Mouse (Mus musculus) MEL (cell line): Measurements from ENCODE around the gene Dop1a. TPM values are rescaled to one million over a fixed set of nuclear protein-coding genes. Genes with fewer than 3 reads are reported as not detected.

Experiments used
- DNase-seq: peaks from one replicate; pipeline ENCODE4 v3.0.0; 2011; ENCODE audit warnings: low read depth, low spot score
- H3K27ac ChIP-seq: 2 replicates; pipeline ENCODE4 v1.5.1; 2012; ENCODE audit warnings: low read depth, mild to moderate bottlenecking, control low read depth, low read length, moderate library complexity; ENCODE audit not compliant: control insufficient read depth
- H3K27me3 ChIP-seq, 2 experiments: fragments of 150-350 bp in 1 of 2; sonication (generic) in 1 of 2; 2 replicates each; pipeline ENCODE4 v1.6.1; 2012; ENCODE audit warnings: low read length in 2 of 2, mild to moderate bottlenecking in 2 of 2, improper control_type of control experiment in 1 of 2, moderate library complexity in 1 of 2; ENCODE audit not compliant: insufficient read depth in 2 of 2, control insufficient read depth in 1 of 2
- H3K36me3 ChIP-seq, 2 experiments: 2 replicates each; pipeline ENCODE4 v1.6.1; 2012 to 2014; ENCODE audit warnings: low read length in 2 of 2, improper control_type of control experiment in 1 of 2, inconsistent platforms in 1 of 2, mild to moderate bottlenecking in 1 of 2; ENCODE audit not compliant: insufficient read depth in 2 of 2, control insufficient read depth in 1 of 2
- H3K4me1 ChIP-seq, 2 experiments: fragments of 150-350 bp in 1 of 2; sonication (generic) in 1 of 2; 2 replicates each; pipeline ENCODE4 v1.6.1; 2012; ENCODE audit warnings: low read length in 2 of 2, improper control_type of control experiment in 1 of 2, mild to moderate bottlenecking in 1 of 2; ENCODE audit not compliant: insufficient read depth in 2 of 2, control insufficient read depth in 1 of 2
- H3K4me3 ChIP-seq, 2 experiments: fragments of 150-350 bp in 1 of 2; sonication (generic) in 1 of 2; 2 replicates each; pipeline ENCODE4 v1.5.1; 2012; ENCODE audit warnings: low read depth in 2 of 2, low read length in 2 of 2, mild to moderate bottlenecking in 2 of 2, moderate library complexity in 2 of 2, control low read depth in 1 of 2, improper control_type of control experiment in 1 of 2; ENCODE audit not compliant: control insufficient read depth in 1 of 2, insufficient read depth in 1 of 2
- H3K79me2 ChIP-seq: 2 replicates; pipeline ENCODE4 v1.6.1; 2012; ENCODE audit warnings: mild to moderate bottlenecking, low read length, moderate library complexity; ENCODE audit not compliant: control insufficient read depth, poor library complexity, insufficient read depth
- H3K9ac ChIP-seq: 2 replicates; pipeline ENCODE4 v1.6.1; 2012; ENCODE audit warnings: low read depth, mild to moderate bottlenecking, control low read depth, low read length, moderate library complexity; ENCODE audit not compliant: control insufficient read depth, poor library complexity, severe bottlenecking
- H3K9me3 ChIP-seq: fragments of 150-350 bp; sonication (generic); replicated peaks from 2 replicates; pipeline ENCODE4 v1.6.1; 2012; ENCODE audit warnings: mild to moderate bottlenecking, low read length, improper control_type of control experiment, moderate library complexity; ENCODE audit not compliant: insufficient read depth
- BHLHE40 ChIP-seq: IDR thresholded peaks from 2 replicates; pipeline ENCODE4 v1.6.1; 2012; ENCODE audit warnings: low read depth, mild to moderate bottlenecking, inconsistent platforms, low read length, improper control_type of control experiment, borderline replicate concordance
- CHD1 ChIP-seq: IDR thresholded peaks from 2 replicates; pipeline ENCODE4 v1.6.1; 2012; ENCODE audit warnings: low read depth, mild to moderate bottlenecking, inconsistent platforms, low read length, improper control_type of control experiment
- CHD2 ChIP-seq: IDR thresholded peaks from 2 replicates; pipeline ENCODE4 v1.6.1; 2011; ENCODE audit warnings: low read length, improper control_type of control experiment
- E2F4 ChIP-seq: IDR thresholded peaks from 2 replicates; pipeline ENCODE4 v1.6.1; 2011; ENCODE audit warnings: low read depth, low read length, improper control_type of control experiment, borderline replicate concordance
- ELF1 ChIP-seq: IDR thresholded peaks from 2 replicates; pipeline ENCODE4 v1.6.1; 2014; ENCODE audit warnings: low read depth, mild to moderate bottlenecking, inconsistent platforms, low read length, improper control_type of control experiment, moderate library complexity
- EP300 ChIP-seq, 2 experiments: IDR thresholded peaks; 2 replicates each; pipeline ENCODE4 v1.6.1; 2011; ENCODE audit warnings: improper control_type of control experiment in 2 of 2, low read length in 2 of 2, low read depth in 1 of 2, mild to moderate bottlenecking in 1 of 2
- GATA1 ChIP-seq: IDR thresholded peaks from 2 replicates; pipeline ENCODE4 v1.6.1; 2011; ENCODE audit warnings: low read depth, low read length, improper control_type of control experiment
- KAT2A ChIP-seq: conservative IDR thresholded peaks from 2 replicates; pipeline ENCODE4 v1.6.1; 2012; ENCODE audit warnings: low read depth, low read length, improper control_type of control experiment, inconsistent platforms
- MAX ChIP-seq: IDR thresholded peaks from 2 replicates; pipeline ENCODE4 v1.6.1; 2011; ENCODE audit warnings: low read length, improper control_type of control experiment
- MAZ ChIP-seq: IDR thresholded peaks from 2 replicates; pipeline ENCODE4 v1.6.1; 2012; ENCODE audit warnings: low read depth, mild to moderate bottlenecking, inconsistent platforms, low read length, improper control_type of control experiment
- MEF2A ChIP-seq: IDR thresholded peaks from 2 replicates; pipeline ENCODE4 v1.6.1; 2014; ENCODE audit warnings: low read depth, mild to moderate bottlenecking, inconsistent platforms, low read length, improper control_type of control experiment; ENCODE audit not compliant: poor library complexity, insufficient replicate concordance, severe bottlenecking; ENCODE audit errors: extremely low read depth
- MXI1 ChIP-seq: IDR thresholded peaks from 2 replicates; pipeline ENCODE4 v1.6.1; 2011; ENCODE audit warnings: mild to moderate bottlenecking, low read depth, low read length, improper control_type of control experiment
- NRF1 ChIP-seq: IDR thresholded peaks from 2 replicates; pipeline ENCODE4 v1.6.1; 2014; ENCODE audit warnings: low read depth, mild to moderate bottlenecking, inconsistent platforms, low read length, improper control_type of control experiment, moderate library complexity; ENCODE audit not compliant: poor library complexity, insufficient read depth, severe bottlenecking
- POLR2AphosphoS2 ChIP-seq: IDR thresholded peaks from 2 replicates; pipeline ENCODE4 v1.6.1; 2011; ENCODE audit warnings: low read length, improper control_type of control experiment
- RCOR1 ChIP-seq: IDR thresholded peaks from 2 replicates; pipeline ENCODE4 v1.6.1; 2012; ENCODE audit warnings: low read depth, mild to moderate bottlenecking, inconsistent platforms, low read length, improper control_type of control experiment
- SIN3A ChIP-seq: IDR thresholded peaks from 2 replicates; pipeline ENCODE4 v1.6.1; 2012; ENCODE audit warnings: low read length, improper control_type of control experiment, inconsistent platforms
- SMC3 ChIP-seq: IDR thresholded peaks from 2 replicates; pipeline ENCODE4 v1.6.1; 2011; ENCODE audit warnings: low read depth, low read length, improper control_type of control experiment
- TAL1 ChIP-seq: IDR thresholded peaks from 2 replicates; pipeline ENCODE4 v1.6.1; 2012; ENCODE audit warnings: mild to moderate bottlenecking, inconsistent platforms, low read length, moderate library complexity, mixed read lengths
- TBP ChIP-seq: IDR thresholded peaks from 2 replicates; pipeline ENCODE4 v1.8.0; 2011; ENCODE audit warnings: low read depth, low read length, improper control_type of control experiment
- ZC3H11A ChIP-seq: IDR thresholded peaks from 2 replicates; pipeline ENCODE4 v1.6.1; 2012; ENCODE audit warnings: low read depth, mild to moderate bottlenecking, inconsistent platforms, low read length, improper control_type of control experiment
- ZKSCAN1 ChIP-seq: IDR thresholded peaks from 2 replicates; pipeline ENCODE4 v1.6.1; 2012; ENCODE audit warnings: low read depth, mild to moderate bottlenecking, inconsistent platforms, low read length, improper control_type of control experiment, moderate library complexity
- ZMIZ1 ChIP-seq: IDR thresholded peaks from 2 replicates; pipeline ENCODE4 v1.6.1; 2012; ENCODE audit warnings: low read depth, mild to moderate bottlenecking, inconsistent platforms, low read length, improper control_type of control experiment, moderate library complexity
- polyA plus RNA-seq, 2 experiments: library from polyadenylated mRNA; stranded (reverse) in 1 of 2; unstranded in 1 of 2; fragments of >175 nt in 1 of 2; fragments of >200 nt in 1 of 2; gene quantifications; 2 replicates each; pipeline versions ENCODE4 v1.2.1 to v1.2.4; 2012; ENCODE audit warnings: low replicate concordance in 2 of 2, low read depth in 1 of 2; ENCODE audit not compliant: insufficient read length in 2 of 2, insufficient read depth in 1 of 2, missing spikeins in 1 of 2
- total RNA-seq: library from RNA; depleted of rRNA; stranded (reverse); fragments of 300-350 nt; gene quantifications from 2 replicates; pipeline ENCODE4 v1.2.3, GENCODE M21; 2012

Dop1a gene
- total and polyA plus RNA-seq, 3 experiments = 15.0 to 16.8 TPM; not detected in 1

DNA sequence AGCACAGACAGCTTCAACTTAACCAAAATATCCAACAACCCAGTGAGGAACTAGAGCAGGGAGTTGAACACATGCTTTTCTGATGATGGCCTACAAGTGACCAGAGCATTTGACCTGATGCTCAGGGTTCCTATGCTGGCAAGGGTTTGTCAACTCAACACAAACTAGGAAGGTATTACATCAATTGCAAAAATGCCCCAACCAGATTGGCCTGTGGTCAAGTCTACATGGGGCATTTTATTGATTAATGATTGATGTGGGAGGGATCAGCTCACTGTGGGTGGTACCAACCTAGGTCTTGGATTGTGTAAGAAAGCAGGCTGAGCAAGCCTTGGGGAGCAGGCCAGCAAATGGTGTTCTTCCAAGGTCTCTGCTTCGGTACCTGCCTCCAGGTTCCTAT is 49.0 kb upstream of the Dop1a start:
- H3K4me3 ChIP-seq = no peak overlapping the region
- no peaks in the 10 kb centered on the region for H3K9me3 ChIP-seq
- H3K27me3 ChIP-seq = no peaks in the 10 kb centered on the region
- no peak overlapping the region for H3K27ac ChIP-seq
- no peaks in the 10 kb centered on the region for H3K79me2 ChIP-seq
- H3K4me1 ChIP-seq = no peaks in the 10 kb centered on the region
- no peaks in the 10 kb centered on the region for H3K36me3 ChIP-seq
- TF ChIP-seq ELF1 (no peak), BHLHE40 (no peak), CHD2 (no peak), SMC3 (no peak), TBP (no peak), E2F4 (no peak), SIN3A (no peak), RCOR1 (no peak), KAT2A (no peak), CHD1 (no peak), MAX (no peak)
- H3K9ac ChIP-seq = no peak overlapping the region
- DNase-seq = no peak

DNA sequence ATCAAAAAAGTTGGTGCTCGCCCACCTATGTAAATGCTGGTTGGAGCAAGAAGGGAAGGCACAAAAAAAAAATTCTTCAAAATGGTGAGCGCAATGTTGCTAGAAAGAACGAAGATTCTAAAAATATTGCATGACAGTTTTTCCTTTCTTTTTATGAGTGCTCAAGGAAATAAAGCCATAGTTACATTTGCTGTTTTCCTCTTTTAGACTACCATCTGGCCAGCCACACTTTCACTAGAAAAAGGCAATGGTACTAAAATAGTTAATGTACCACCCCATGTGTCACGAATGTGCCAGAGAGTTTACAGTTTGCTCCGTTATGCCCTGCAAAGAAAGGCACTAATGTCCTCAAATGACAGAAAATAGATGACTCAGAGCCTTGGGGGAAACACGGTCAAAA is 47.6 kb upstream of the Dop1a start:
- H3K4me3 ChIP-seq = no peak overlapping the region
- H3K27me3 ChIP-seq = no peaks in the 10 kb centered on the region
- H3K27ac ChIP-seq = no peak overlapping the region
- no peaks in the 10 kb centered on the region for H3K79me2 ChIP-seq
- no peak for TF ChIP-seq MAZ
- TF ChIP-seq ELF1 = no peak
- no peak for TF ChIP-seq MXI1
- no peaks in the 10 kb centered on the region for H3K4me1 ChIP-seq
- DNase-seq = no peak
- no peaks in the 10 kb centered on the region for H3K36me3 ChIP-seq
- no peak overlapping the region for H3K9ac ChIP-seq
- no peaks in the 10 kb centered on the region for H3K9me3 ChIP-seq

DNA sequence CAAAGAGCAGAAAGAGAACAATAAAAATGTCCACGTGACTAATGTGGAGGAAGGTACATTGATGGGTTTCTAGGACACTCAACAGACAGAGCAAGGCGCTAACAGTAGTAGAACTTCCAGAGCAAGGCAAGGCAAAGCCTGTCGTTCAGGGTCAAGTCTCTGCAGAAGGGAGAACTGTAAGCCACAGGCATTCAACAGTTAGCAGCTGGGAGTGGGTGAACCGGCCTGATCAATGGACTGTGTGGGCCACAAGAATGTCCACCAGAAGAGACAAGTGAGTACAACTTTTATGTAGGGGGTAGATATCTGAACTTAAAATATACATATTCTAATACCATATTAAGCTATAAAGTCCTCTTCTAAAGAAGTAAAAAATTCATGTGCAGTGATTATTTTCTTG is 43.6 kb upstream of the Dop1a start:
- no peaks in the 10 kb centered on the region for H3K4me1 ChIP-seq
- H3K4me3 ChIP-seq = no peak overlapping the region
- TF ChIP-seq NRF1 (no peak), MEF2A (no peak), KAT2A (no peak), GATA1 (no peak), ZMIZ1 (no peak), TAL1 (no peak), ZKSCAN1 (no peak), EP300 (IDR thresholded peaks at IDR 0.05; ENCODE audit: low read depth in 1 of 2, low read length in 2 of 2) (no peak), POLR2AphosphoS2 (no peak), ZC3H11A (no peak)
- TF ChIP-seq, all 39 proteins: peak for 0
- no peaks in the 10 kb centered on the region for H3K36me3 ChIP-seq
- no peak overlapping the region for H3K9ac ChIP-seq
- no peaks in the 10 kb centered on the region for H3K27me3 ChIP-seq
- H3K9me3 ChIP-seq = no peaks in the 10 kb centered on the region
- H3K27ac ChIP-seq = no peak overlapping the region
- no peaks in the 10 kb centered on the region for H3K79me2 ChIP-seq
- no peak for DNase-seq
